Mouse (Mus musculus): ENCODE results near the gene Sec11a.

Sec11a gene

DNA sequence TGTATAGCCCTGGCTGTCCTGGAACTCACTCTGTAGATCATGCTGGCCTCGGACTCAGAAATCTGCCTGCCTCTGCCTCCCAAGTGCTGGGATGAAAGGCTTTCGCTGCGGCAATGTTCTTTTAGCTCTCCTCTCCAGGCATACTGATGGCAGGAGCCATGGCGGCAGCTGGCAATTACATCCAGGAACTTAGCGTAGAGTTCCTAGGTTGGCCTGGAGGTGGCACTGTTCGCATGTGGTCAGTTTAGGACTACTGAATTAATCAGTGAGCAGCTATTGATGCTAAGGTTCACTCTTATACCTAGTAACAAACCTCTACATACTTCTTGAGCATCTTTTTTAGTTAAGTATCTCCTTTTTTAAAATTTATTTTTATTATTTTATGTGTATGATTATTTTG lies 90.4 kb downstream of the Sec11a start:
- in situ Hi-C loops (cut with MseI, MboI) = loop anchor here in 1 of 2 experiments (10.0 kb wide), 1 partner anchor 122 kb away; no protein-coding TSS in a partner anchor

DNA sequence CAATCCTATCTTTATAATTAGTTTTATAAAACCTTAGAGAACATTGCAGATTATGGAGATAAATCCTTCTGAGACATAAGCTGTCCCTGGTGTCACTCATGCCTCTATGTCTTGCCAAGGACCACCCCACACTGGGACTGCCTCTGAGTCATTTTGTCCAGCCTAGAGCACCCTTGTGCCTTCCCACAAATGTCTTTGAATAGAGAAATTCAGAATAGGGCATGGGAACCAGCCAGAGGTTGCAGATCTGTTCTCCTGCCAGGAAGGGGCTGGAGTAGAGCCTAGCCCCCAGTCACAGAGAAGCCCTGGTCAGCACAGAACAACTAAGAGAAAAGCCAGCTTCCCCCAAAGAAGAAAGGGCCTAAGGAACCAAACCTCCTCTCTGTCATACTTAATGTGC lies 92.3 kb downstream of the Sec11a start:
- in situ Hi-C loops (cut with MseI, MboI) = loop anchor here in 1 of 2 experiments (10.0 kb wide), 1 partner anchor 121 kb away; no protein-coding TSS in a partner anchor

Measured in mouse trophoblast stem cell (cell line).